Mouse (Mus musculus) MEL (cell line): ENCODE results near the gene Ctsd.
A peak's percentile ranks its signal among the peaks of the same experiment; 100 is the strongest.

ENCODE experiments used
- BHLHE40 ChIP-seq: IDR thresholded peaks from 2 replicates; pipeline ENCODE4 v1.6.1; 2012; ENCODE audit warnings: low read depth, mild to moderate bottlenecking, inconsistent platforms, low read length, improper control_type of control experiment, borderline replicate concordance
- CTCF ChIP-seq, 3 experiments: IDR thresholded peaks in 2 of 3; conservative IDR thresholded peaks in 1 of 3; 2 replicates each; pipeline ENCODE4 v1.5.1; 2011 to 2012; ENCODE audit warnings: low read length in 3 of 3, low read depth in 2 of 3, mild to moderate bottlenecking in 2 of 3, improper control_type of control experiment in 1 of 3, inconsistent platforms in 1 of 3, mixed read lengths in 1 of 3, moderate library complexity in 1 of 3; ENCODE audit not compliant: control insufficient read depth in 1 of 3, insufficient read depth in 1 of 3, poor library complexity in 1 of 3, severe bottlenecking in 1 of 3
- GATA1 ChIP-seq: IDR thresholded peaks from 2 replicates; pipeline ENCODE4 v1.6.1; 2011; ENCODE audit warnings: low read depth, low read length, improper control_type of control experiment
- POLR2A ChIP-seq, 2 experiments: IDR thresholded peaks; 2 replicates each; pipeline ENCODE4 v1.6.1; 2011 to 2012; ENCODE audit warnings: low read length in 2 of 2, mild to moderate bottlenecking in 2 of 2, control low read depth in 1 of 2, improper control_type of control experiment in 1 of 2, low read depth in 1 of 2, moderate library complexity in 1 of 2; ENCODE audit not compliant: control insufficient read depth in 1 of 2, insufficient read depth in 1 of 2, poor library complexity in 1 of 2
- RCOR1 ChIP-seq: IDR thresholded peaks from 2 replicates; pipeline ENCODE4 v1.6.1; 2012; ENCODE audit warnings: low read depth, mild to moderate bottlenecking, inconsistent platforms, low read length, improper control_type of control experiment
- TAL1 ChIP-seq: IDR thresholded peaks from 2 replicates; pipeline ENCODE4 v1.6.1; 2012; ENCODE audit warnings: mild to moderate bottlenecking, inconsistent platforms, low read length, moderate library complexity, mixed read lengths
- ZKSCAN1 ChIP-seq: IDR thresholded peaks from 2 replicates; pipeline ENCODE4 v1.6.1; 2012; ENCODE audit warnings: low read depth, mild to moderate bottlenecking, inconsistent platforms, low read length, improper control_type of control experiment, moderate library complexity
- ZMIZ1 ChIP-seq: IDR thresholded peaks from 2 replicates; pipeline ENCODE4 v1.6.1; 2012; ENCODE audit warnings: low read depth, mild to moderate bottlenecking, inconsistent platforms, low read length, improper control_type of control experiment, moderate library complexity

GRCm38 (mm10) chr7:142418679-142419078 lies 30.8 kb upstream of the Ctsd start:
- TF ChIP-seq POLR2A (IDR thresholded peaks at IDR 0.05; ENCODE audit: control insufficient read depth in 1 of 2, insufficient read depth in 1 of 2, low read depth in 1 of 2, low read length in 2 of 2, poor library complexity in 1 of 2) (no peak), CTCF (IDR thresholded peaks at IDR 0.05 in 2 of 3, conservative IDR thresholded peaks at IDR 0.05 in 1 of 3; ENCODE audit: control insufficient read depth in 1 of 3, insufficient read depth in 1 of 3, low read depth in 2 of 3, low read length in 3 of 3, poor library complexity in 1 of 3, severe bottlenecking in 1 of 3) (peak; percentile 14 to 37 (median 15); a peak in 3 of 6 replicates), TAL1 (no peak), RCOR1 (no peak), ZKSCAN1 (no peak), BHLHE40 (no peak), ZMIZ1 (no peak), GATA1 (no peak)
